Mouse (Mus musculus): ENCODE data around the gene Mpst.

The Mpst gene

DNA sequence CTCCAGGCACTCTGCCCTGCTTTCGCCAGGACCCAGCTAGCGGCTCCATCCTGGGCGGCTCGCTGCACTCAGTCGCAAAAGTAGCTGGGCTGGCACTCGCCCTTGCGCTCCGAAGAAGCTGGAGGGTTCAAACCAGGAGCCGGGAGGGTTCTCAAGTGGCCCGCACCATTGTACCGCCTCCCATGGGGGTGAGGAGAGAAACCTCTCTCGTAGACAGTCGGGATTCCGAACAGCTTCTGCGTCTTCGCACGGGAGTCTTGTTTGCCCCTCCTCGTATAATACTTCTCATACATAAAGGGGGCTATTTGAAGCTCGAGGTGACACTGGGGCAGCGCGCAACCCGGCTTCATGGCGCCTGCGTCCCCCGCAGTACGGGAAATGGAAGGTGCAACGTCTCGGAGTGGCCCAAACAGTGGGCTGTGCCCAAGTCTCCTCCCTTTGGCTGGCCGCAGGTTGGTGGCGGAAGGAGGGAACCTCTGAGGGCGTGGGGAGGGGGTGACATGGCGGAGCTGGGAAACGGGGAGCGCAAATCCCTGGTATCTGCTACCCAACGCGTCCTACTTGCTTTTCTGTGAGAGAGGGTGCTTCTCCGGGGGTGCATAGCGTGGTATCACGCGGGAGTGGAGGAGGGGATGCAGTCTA lies at the start of gene Mpst:
Mpst (plus strand) TSS at position 124 of the 642 bp plus-strand sequence.
- ATAC-seq (ENCODE audit: insufficient number of reproducible peaks, low FRiP score, low TSS enrichment), result peak; percentile 81

DNA sequence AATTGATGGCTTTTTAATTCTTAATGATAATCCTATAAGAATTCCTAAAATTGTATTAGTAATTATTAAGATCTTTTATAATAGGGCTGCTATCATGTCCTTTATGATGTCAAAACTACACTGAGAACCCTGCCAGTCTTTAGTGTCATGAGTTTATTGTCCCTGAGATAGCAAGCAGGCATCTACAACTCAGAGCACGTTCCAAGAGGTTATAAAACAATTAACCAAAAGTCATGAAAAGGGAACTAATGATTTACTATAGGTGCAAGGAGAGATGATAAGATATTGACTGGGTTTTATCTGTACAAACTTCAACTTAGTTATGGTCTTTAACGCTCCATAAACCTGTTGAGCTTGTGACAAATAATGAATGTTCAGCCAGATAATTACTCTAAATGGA lies 40.3 kb upstream of the Mpst start:
- ATAC-seq (ENCODE audit: insufficient number of reproducible peaks, low FRiP score, low TSS enrichment), result no peak

GRCm38 (mm10) chr15:78366875-78367274 lies 39.3 kb upstream of the Mpst start:
- ATAC-seq (ENCODE audit: insufficient number of reproducible peaks, low FRiP score, low TSS enrichment), result no peak

DNA sequence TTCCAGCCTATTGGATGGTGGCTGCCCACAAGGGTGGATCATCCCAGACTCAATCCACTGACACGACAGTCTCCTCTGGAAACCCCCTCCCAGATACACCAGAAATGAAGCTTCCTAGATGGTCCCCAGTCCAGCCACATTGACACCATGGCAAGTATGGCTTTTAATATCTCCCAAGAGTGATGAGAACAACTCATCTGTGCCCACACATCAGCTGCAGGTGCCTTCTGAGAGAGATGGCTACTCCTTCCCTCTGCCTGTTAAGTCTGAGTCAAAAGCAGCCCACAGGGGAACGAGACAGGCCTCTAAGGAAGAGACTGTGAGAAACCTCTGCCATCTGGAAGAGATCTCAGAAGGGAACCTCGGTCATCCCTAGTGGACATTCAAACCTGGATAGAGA lies 38.4 kb upstream of the Mpst start:
- no peak for ATAC-seq (ENCODE audit: insufficient number of reproducible peaks, low FRiP score, low TSS enrichment)

DNA sequence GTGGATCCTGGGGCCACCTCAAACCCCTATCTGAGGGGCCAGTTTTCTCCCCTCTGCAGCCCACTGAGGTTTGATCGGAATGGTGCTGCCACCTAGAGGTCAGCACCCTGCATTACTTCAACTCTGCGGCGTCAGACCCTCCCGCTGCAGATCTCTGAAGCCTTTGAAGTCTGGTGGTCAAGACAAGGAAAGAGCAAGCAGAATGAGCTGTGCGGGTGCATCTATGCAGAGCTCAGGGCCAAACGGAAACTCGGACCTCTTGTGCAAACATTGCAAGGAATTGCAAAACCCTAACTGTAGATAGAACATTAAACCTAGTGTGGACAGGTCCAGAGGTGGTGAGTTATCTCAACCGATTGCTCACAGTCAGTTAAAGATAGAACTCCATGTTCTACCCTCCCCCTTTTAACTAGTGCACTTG lies 37.3 kb upstream of the Mpst start:
- 0 out of 2 replicates have a peak, but pooled peaks have one; percentile 10 for ATAC-seq (ENCODE audit: insufficient number of reproducible peaks, low FRiP score, low TSS enrichment)

- no peak for ATAC-seq (ENCODE audit: insufficient number of reproducible peaks, low FRiP score, low TSS enrichment)
These were observed 36.6 kb upstream of the Mpst start for GRCm38 (mm10) chr15:78369641-78370040.

- no peak for ATAC-seq (ENCODE audit: insufficient number of reproducible peaks, low FRiP score, low TSS enrichment)
These were observed 33.4 kb upstream of the Mpst start for GRCm38 (mm10) chr15:78372796-78373195.

DNA sequence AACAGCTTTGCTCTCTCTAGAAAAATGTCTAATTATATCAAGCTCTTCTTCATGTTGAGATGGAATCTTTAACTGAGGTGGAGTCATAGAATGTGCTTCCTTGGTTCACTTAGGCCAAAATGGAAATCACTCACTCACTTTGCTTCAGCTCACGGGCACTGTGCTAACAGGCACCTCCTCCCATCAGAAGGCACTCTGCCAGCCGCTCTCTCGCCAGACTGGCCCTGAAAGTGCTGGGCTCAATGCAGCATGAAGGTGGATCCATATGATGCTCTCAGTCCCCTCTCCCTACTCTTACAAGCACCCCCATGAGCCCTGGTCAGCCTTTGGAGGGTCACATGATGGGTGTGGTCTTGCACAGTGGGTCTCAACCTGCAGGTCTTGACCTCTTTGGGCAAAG lies 32.0 kb upstream of the Mpst start:
- ATAC-seq (ENCODE audit: insufficient number of reproducible peaks, low FRiP score, low TSS enrichment), result no peak

DNA sequence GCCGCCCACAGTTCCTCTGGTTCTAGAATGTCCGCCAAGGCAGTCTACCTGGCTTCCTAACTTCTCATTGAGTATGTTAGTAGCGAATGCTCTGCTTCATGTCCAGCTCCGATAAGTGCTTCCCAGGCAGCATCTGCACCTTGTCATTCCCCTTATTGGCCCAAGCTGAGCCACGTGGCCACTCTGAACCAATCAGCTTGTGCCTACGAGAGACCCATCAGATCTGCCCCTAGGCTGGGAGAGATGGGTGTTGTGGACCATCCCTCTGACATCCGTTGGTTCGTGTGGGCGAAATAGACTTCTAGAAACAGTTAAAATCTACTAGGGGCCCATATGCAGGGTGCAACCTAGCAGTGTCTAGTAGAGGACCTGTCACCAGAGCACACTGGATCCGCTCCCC lies 28.4 kb upstream of the Mpst start:
- ATAC-seq (ENCODE audit: insufficient number of reproducible peaks, low FRiP score, low TSS enrichment), result no peak

DNA sequence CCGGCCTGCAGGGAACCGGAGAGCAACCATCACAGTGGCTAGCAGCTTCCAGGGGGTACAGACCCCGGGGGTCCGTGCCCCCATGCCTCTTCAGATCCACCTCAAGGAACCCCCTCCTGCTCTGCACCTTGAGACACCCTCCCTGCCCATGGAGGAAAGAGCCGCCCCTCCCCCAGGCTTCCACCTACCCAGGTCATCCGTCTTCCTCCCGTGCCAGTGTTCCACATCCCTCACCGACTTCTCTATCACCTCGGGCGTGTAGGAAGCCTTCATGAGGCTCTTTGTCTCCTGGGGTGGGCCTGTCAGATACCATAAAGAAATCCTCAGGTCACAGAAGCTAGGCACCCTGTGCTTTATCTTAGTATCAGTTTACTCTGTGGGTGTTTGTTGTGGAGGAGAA lies 27.7 kb upstream of the Mpst start:
- ATAC-seq (ENCODE audit: insufficient number of reproducible peaks, low FRiP score, low TSS enrichment), result no peak

- no peak for ATAC-seq (ENCODE audit: insufficient number of reproducible peaks, low FRiP score, low TSS enrichment)
These were observed 26.0 kb upstream of the Mpst start for GRCm38 (mm10) chr15:78380208-78380607.

DNA sequence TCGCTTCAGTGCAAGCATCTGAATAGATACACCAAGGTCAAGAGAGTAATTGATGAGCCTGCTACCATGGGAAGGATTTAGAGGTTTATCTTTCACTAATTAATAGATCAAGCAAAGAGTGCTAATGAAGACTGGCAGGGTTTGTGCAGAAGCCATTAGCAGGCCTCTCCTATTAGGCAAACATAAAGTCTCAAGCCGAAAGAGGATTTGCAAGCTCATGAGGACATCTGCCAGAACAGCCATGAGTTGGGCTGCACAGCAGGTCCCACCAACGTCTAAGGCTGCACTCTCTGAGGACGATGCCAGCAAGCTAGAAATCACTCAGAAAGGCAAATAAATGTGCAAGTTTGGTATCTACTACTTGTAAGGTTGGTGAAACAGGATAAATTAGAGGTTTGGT lies 25.5 kb upstream of the Mpst start:
- ATAC-seq (ENCODE audit: insufficient number of reproducible peaks, low FRiP score, low TSS enrichment), result no peak

GRCm38 (mm10) chr15:78382115-78382514 lies 24.1 kb upstream of the Mpst start:
- ATAC-seq (ENCODE audit: insufficient number of reproducible peaks, low FRiP score, low TSS enrichment), result no peak

DNA sequence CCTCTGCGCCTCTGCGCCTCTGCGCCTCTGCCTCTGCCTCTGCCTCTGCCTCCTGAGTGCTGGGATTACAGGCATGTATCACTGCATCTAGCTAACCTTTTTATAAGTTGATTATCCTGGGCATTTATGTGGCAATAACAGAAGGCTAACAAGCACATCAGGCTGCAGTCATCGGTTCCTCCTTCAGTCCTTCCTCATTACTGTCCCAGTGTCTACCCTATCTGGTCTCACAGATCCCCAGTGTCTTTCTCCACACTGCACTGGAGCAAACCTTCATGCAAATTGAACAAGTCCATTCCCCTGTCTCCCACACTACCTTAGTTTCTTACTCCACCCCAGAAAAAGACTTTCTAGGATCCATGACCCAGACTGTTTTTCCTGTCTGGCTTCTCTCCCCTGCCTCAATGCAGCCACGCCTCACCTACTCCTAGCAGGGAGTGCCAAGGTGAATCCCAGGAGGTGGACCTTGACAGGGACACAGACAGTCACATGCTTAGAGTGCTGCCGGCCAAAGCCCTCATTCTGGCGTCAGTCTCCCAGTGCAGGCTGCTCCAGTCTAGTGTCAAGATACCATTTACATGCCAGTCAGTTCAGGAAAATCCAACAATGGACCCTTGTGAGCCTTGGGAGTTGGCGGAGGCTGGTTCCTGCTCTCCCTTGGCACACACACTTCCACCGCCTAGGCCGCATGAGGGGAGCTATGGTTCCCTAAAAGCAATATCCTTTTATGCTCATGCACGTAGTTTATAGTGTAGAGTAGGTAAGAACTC lies 22.6 kb upstream of the Mpst start:
- ATAC-seq (ENCODE audit: insufficient number of reproducible peaks, low FRiP score, low TSS enrichment), result no peak

GRCm38 (mm10) chr15:78384220-78385116 lies 21.7 kb upstream of the Mpst start:
- ATAC-seq (ENCODE audit: insufficient number of reproducible peaks, low FRiP score, low TSS enrichment), result no peak

- ATAC-seq (ENCODE audit: insufficient number of reproducible peaks, low FRiP score, low TSS enrichment), result no peak
These were observed 20.7 kb upstream of the Mpst start for GRCm38 (mm10) chr15:78385564-78385963.

DNA sequence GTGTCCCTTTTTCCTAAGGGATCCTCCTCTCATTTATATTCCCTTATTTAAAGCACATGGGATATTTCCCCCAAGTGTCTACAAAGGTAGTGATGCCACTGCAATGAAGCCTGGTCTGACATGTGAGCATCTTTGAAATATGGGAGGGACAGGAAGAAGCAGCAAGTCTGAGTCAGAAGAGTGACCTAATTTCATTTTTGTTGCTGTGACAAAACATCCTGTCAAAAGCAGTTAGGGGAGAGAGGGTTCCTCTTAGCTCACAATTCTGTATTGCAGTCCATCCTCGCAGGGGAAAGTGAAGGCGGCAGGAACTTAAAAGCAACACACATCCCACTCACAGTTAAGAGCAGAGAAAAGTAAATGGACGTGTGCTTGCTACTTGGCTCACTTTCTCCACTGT lies 15.4 kb upstream of the Mpst start:
- ATAC-seq (ENCODE audit: insufficient number of reproducible peaks, low FRiP score, low TSS enrichment), result no peak

GRCm38 (mm10) chr15:78395478-78395962 lies 10.7 kb upstream of the Mpst start, which contains the start of gene Tex33:
Gene Tex33 (minus strand): TSS chr15:78395912.
- no peak for ATAC-seq (ENCODE audit: insufficient number of reproducible peaks, low FRiP score, low TSS enrichment)

DNA sequence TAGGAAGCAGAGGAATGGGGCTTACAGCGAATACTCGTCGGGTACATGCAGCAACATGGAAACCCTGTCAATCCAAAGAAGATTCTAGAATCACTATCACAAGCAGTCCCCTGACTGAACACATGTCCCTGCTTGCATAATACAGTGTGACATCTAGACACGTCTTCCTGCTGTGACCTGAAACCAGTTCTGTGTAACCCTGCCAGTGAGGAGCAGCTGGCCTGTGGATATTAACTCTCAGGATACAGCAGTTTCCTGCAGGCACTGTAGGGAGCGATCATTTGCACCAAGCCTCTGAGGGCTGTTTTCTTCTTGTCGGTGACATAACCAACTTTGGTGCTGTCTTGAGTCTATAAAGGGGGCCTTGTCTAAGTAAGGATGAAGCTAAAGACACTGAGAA lies 4.9 kb upstream of the Mpst start:
- no peak for ATAC-seq (ENCODE audit: insufficient number of reproducible peaks, low FRiP score, low TSS enrichment)

DNA sequence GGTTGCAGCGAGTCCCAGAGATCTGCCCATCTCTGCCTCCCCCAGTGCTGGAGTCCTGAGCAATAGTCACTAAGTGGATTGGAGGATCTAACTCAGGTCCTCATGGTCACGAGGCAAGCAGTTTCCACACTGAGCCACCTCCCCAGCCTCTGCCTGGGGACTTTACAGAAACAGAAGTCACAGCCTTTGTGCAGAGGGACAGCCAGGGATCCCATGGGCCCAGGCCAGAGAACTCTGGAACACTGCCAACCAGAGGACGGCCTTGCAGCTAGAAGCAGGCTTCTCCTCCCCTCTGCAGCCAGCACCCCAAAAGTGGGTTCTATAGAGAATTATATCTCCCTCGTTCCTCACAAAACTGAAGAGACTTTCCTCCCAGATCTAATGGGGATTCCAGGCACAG lies 4.3 kb upstream of the Mpst start:
- no peak for ATAC-seq (ENCODE audit: insufficient number of reproducible peaks, low FRiP score, low TSS enrichment)

DNA sequence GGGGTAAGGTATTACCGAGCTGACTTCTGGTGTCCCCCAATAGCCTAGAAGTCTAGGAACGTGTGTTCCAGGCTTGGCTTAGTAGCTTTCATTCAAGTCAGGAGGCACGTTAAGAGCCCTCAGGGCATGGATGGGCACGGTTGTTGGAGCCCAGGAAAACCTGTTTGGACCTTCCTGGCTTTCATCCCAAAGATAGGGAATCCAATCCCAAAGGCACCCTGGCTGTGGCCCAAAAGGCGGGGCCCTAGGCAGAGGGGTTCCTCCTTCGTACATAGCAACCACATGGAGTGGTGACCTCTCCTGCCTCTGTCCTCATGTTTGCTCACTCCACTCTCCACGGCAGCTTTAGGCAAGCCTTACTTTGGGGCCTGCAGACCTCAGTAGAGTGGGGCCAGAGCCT lies 3.8 kb upstream of the Mpst start:
- no peak for ATAC-seq (ENCODE audit: insufficient number of reproducible peaks, low FRiP score, low TSS enrichment)

Data from cerebellum, adult (tissue).